Mouse (Mus musculus) B cell, adult (primary cell): ENCODE measurements around the gene Piwil1. TPM values are rescaled to one million over a fixed set of nuclear protein-coding genes. Genes with fewer than 3 reads are reported as not detected.

Source experiments
- total RNA-seq: library from RNA; stranded (reverse); gene quantifications from 4 replicates; pipeline ENCODE4 v1.2.4, GENCODE M21; 2023; ENCODE audit not compliant: inconsistent age

Gene Piwil1
- total RNA-seq = not detected in 4 replicates

DNA sequence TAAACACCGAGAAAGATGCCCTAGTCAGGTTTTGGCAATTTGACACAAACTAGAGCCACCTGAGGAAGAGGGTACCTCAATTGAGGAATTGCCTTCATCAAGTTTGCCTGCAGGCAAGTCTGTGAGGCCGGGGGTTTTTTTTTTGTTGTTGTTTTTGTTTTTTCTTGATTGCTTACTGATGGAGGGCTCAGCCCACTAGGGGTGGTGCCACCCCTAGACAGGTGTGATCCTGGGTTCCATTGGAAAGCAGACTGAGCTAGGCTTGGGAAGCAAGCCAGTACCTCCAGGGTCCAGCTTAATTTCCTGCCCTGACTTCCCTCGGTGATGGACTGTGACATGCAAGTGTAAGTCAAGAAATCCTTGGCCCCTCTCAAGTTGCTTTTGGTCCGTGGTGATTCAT is at the start of gene Piwil1:
Gene Piwil1 (plus strand): TSS at position 301 of the 400 bp plus-strand sequence.

Other genes with a start within 250 kb of the Piwil1 start
- gene Fzd10, start 101.7 kb upstream of the Piwil1 start, total RNA-seq = not detected in 4 replicates